Mouse (Mus musculus) embryonic facial prominence, embryonic 14.5 days (tissue): Measurements from ENCODE around the gene Iqgap1. TPM values are rescaled to one million over a fixed set of nuclear protein-coding genes. Genes with fewer than 3 reads are reported as not detected.

Source experiments
- ATAC-seq: fragments of 200-750 bp; cut with Nextera tagmentation; 2 replicates; pipeline ENCODE4 v1.8.0; 2017; ENCODE audit warnings: low read depth, moderate number of reproducible peaks, moderate TSS enrichment
- DNase-seq: peaks from one replicate; pipeline ENCODE4 v3.0.0-alpha.2; 2015; ENCODE audit warnings: low spot score
- H3K27ac ChIP-seq: fragments of 300-500 bp; sonication (generic); replicated peaks from 2 replicates; pipeline ENCODE4 v1.5.1; 2014; ENCODE audit warnings: low read depth, mild to moderate bottlenecking, low read length, moderate library complexity
- H3K27me3 ChIP-seq: fragments of 300-500 bp; sonication (generic); replicated peaks from 2 replicates; pipeline ENCODE4 v1.6.1; 2014; ENCODE audit warnings: low read length; ENCODE audit not compliant: control insufficient read depth, insufficient read depth
- H3K36me3 ChIP-seq: fragments of 300-500 bp; sonication (generic); 2 replicates; pipeline ENCODE4 v1.6.1; 2014; ENCODE audit warnings: low read length, mixed read lengths; ENCODE audit not compliant: control insufficient read depth, insufficient read depth
- H3K4me1 ChIP-seq: fragments of 300-500 bp; sonication (generic); 2 replicates; pipeline ENCODE4 v1.6.1; 2014; ENCODE audit warnings: antibody characterized with exemption, low read length; ENCODE audit not compliant: control insufficient read depth, insufficient read depth
- H3K4me2 ChIP-seq: fragments of 300-500 bp; sonication (generic); 2 replicates; pipeline ENCODE4 v1.6.1; 2014; ENCODE audit warnings: low read depth, mild to moderate bottlenecking, low read length, moderate library complexity, mixed read lengths
- H3K4me3 ChIP-seq: fragments of 300-500 bp; sonication (generic); 2 replicates; pipeline ENCODE4 v1.5.1; 2014; ENCODE audit warnings: low read depth, mild to moderate bottlenecking, low read length
- H3K9ac ChIP-seq: fragments of 300-500 bp; sonication (generic); 2 replicates; pipeline ENCODE4 v1.6.1; 2014; ENCODE audit warnings: low read depth, mild to moderate bottlenecking, low read length, moderate library complexity, mixed read lengths
- H3K9me3 ChIP-seq: fragments of 300-500 bp; sonication (generic); 2 replicates; pipeline ENCODE4 v1.6.1; 2016; ENCODE audit warnings: low read length; ENCODE audit not compliant: control insufficient read depth
- WGBS: fragments of 180-500 bp; shearing (Covaris S2); extraction: QIAGEN DNeasy Blood & Tissue Kit; methylation state at CpG from one replicate; pipeline ENCODE4 v1.1.7; 2014; 5-methylcytosine and 5-hydroxymethylcytosine counted together
- polyA plus RNA-seq: library from polyadenylated mRNA; unstranded; fragments of >200 nt; fragmentation: Nextera tagmentation; extraction: Ambion mirVana; gene quantifications from 2 replicates; pipeline ENCODE4 v1.2.1, GENCODE M21; 2014

Iqgap1 gene
- polyA plus RNA-seq, 1 experiment from 2014 or later = 68.6 TPM

DNA sequence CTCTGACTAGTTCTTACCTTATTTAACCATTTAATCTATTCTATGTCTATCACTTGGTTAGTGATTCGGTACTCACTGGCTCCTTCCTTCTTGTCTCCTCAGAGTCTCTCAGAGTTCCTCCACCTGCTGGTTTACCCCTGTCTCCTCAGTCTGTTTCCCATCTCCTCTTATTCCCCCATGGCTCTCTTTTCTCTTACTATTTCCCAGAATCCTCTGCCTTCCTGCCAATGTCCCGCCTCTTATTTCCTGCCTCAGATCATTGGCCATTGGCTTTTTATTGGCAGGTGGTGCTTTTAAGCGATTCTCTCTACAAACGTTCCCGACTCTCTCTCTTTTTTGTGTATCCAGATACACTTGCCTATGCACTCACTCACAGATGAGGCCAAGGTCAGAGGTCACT lies 20.9 kb upstream of the Iqgap1 start:
- 89% methylated on average over 5 of the region's 5 CpGs for WGBS
- H3K4me2 ChIP-seq = no peak overlapping the region
- H3K9me3 ChIP-seq = no peaks in the 10 kb centered on the region
- H3K36me3 ChIP-seq = no peaks in the 10 kb centered on the region
- no peak for ATAC-seq
- DNase-seq = no peak
- no peaks in the 10 kb centered on the region for H3K27me3 ChIP-seq
- no peak overlapping the region for H3K9ac ChIP-seq
- no peak overlapping the region for H3K4me3 ChIP-seq
- no peak overlapping the region for H3K27ac ChIP-seq
- H3K4me1 ChIP-seq = no peaks in the 10 kb centered on the region

DNA sequence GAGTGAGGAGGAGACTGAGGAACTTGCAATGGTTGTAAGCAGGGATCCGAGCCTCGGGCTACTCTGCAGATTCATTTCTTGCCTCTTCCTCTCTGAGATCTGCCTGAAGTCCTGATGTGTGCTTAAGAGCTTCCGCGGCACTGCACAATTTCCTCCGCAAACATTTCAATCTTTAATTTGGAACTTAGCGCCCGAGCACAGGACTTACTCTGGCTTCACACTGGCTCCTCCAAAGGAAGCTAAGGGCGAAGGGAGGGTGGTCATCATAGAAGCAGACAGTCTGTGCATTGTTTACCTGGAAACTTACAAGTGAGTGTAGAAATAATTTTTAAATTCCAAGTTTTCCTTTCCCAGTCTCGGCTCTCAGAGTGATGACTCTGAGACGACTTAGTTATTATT lies 20.5 kb upstream of the Iqgap1 start:
- H3K27me3 ChIP-seq = no peaks in the 10 kb centered on the region
- WGBS = 80% methylated on average over 10 of the region's 10 CpGs
- ATAC-seq = no peak

DNA sequence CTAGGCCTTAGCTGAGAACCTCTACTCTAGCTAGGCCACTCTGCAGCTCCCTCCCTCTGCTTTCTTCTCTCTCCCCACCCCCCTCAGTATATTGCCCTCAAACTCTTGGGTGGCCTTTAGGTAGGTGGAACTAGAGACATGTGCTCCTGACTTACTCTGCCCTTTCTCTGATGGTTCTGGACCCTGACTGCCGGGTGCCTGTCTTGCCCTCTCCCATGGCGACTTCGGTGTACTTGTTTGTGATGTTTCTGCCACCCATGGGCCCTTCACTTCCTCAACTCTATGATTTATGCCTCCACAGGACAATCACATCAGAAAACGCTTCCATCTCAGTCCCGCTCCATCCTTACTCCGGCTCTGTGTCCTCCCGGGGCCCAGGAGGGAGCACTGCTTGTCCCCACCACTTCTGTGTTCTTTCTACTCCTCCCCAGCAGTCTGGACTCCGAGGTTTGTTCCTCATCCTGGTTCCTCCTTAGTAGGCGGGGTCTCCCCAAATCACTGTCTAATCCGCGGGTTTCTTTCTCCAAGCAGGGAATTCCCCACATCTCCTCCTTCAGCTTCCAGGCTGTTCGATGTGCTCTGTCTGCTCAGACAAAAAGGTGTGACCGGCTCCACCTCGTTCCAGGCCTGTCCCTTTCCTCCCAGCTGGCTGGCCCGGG lies 20.0 kb upstream of the Iqgap1 start:
- H3K4me2 ChIP-seq = no peak overlapping the region
- H3K27ac ChIP-seq = no peak overlapping the region
- no peaks in the 10 kb centered on the region for H3K27me3 ChIP-seq
- 0 out of 2 replicates have a peak overlapping the region, but pooled peaks have one; percentile 14 for H3K9ac ChIP-seq
- H3K36me3 ChIP-seq = no peaks in the 10 kb centered on the region
- no peak for ATAC-seq
- 68% methylated on average over 15 of the region's 15 CpGs for WGBS
- DNase-seq = no peak
- no peaks in the 10 kb centered on the region for H3K4me1 ChIP-seq
- no peak overlapping the region for H3K4me3 ChIP-seq
- H3K9me3 ChIP-seq = no peaks in the 10 kb centered on the region

More for the DNA sequence above, 20.5 kb upstream of the Iqgap1 start:
- Histone ChIP-seq H3K9me3 (no peaks in the 10 kb centered on the region), H3K4me3 (no peak overlapping the region), H3K36me3 (no peaks in the 10 kb centered on the region), H3K9ac (no peak overlapping the region), H3K4me2 (no peak overlapping the region), H3K27ac (no peak overlapping the region), H3K4me1 (no peaks in the 10 kb centered on the region)
- no peak for DNase-seq

DNA sequence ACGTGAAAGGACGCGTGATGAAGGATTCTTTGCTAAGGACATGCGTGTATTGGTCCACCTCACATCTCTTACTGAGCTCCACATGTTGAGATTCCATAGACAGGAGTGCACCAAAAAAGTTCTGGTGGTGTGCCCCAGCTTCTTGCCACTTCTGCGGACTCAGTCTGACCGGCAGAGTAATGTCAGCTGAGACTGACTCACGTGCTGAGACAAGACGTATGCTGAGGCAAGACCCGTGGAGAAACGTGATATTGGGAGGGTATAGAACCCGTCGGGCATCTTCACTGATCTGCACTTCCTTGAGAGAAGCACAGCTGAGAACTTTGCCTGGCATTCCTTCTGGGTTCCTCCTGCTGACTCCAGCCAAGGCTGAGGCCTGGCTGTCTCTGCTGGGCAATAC lies 18.9 kb upstream of the Iqgap1 start:
- Histone ChIP-seq H3K4me3 (no peak overlapping the region), H3K27me3 (no peaks in the 10 kb centered on the region), H3K36me3 (no peaks in the 10 kb centered on the region), H3K9ac (no peak overlapping the region), H3K4me1 (no peaks in the 10 kb centered on the region), H3K4me2 (no peak overlapping the region), H3K9me3 (no peaks in the 10 kb centered on the region), H3K27ac (no peak overlapping the region)
- no peak for DNase-seq
- ATAC-seq = no peak
- 90% methylated on average over 12 of the region's 12 CpGs for WGBS

DNA sequence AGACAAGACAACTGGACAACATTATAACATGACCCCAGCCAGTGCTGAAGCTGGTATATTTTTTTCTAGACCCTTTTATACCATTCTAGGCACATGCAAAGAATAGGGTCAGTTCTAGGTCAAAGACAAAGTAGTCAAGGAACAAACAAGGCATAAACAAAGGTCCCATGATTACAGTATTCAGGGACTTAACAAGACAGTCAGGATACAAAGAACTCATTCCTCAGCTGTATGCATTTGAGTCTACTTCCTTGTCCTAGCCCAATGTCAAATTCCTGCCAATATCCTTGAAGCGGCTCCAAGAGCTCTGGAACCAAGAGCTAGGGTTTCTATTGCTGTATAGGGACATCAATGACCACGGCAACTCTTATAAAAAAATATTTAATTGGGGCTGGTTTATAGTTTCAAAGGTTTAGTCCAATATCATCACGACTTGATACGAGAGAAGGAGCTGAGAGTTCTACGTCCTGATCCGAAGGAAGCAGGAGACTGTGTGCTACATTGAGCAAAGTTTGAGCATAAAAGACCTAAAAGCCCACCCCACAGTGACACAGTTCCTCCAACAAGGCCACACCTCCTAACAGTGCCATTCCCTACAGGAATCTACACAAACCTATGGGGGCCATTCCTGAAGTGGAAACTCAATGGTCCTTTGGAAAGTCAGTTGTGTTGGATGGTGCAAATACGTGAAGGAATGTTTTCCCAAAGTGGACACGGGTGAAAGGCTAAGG lies 18.3 kb upstream of the Iqgap1 start:
- Histone ChIP-seq H3K9me3 (no peaks in the 10 kb centered on the region), H3K4me3 (no peak overlapping the region), H3K9ac (no peak overlapping the region), H3K4me2 (no peak overlapping the region), H3K36me3 (no peaks in the 10 kb centered on the region), H3K27ac (no peak overlapping the region), H3K4me1 (no peaks in the 10 kb centered on the region), H3K27me3 (no peaks in the 10 kb centered on the region)
- ATAC-seq (no peak), DNase-seq (no peak)
- 92% methylated on average over 8 of the region's 8 CpGs for WGBS

DNA sequence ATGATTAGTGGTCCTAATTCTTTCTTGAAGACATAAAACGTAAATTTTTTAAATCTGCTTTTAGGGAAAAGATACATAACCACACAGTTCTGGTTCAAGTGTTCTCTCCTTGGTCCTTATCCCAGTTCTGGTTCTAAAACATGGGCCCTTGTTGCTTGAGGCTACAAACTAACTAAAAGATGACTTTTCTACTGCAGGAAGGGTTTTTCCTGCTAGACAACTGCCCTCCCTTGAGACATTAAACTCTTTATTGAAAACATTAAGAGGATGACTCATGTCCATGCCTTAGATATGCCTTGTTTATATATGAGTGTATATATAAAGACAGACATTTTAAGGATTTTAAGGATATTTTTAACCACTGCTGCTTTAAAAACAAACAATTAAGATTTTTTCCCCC lies 17.4 kb upstream of the Iqgap1 start:
- WGBS = 73% methylated on average over 1 of the region's 1 CpGs
- H3K27ac ChIP-seq = no peak overlapping the region

DNA sequence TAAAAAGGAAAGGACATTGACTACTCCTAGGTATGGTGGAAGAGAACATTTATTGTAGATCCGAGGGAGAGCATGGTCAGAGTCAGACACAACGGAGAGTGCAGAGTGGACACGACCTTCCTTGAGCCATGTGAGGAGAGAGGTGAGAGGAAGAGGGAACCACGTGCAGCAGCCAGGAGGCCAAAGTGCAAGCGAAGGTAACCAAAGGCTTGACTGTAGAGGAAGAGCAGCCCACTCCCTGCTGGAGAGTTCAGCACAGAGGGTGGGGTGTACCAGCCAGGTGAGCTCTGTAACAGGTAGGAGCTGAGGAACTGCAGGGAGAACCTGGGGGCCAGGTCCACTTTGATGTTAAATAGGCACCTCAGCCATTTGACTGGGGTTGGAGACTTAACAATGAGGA lies 16.4 kb upstream of the Iqgap1 start:
- Histone ChIP-seq H3K4me3 (no peak overlapping the region), H3K9ac (no peak overlapping the region), H3K36me3 (no peaks in the 10 kb centered on the region), H3K4me1 (peaks cover 5% of the 10 kb centered on the region; the same call in 1 of the 2 replicates), H3K4me2 (no peak overlapping the region), H3K27me3 (no peaks in the 10 kb centered on the region), H3K27ac (no peak overlapping the region), H3K9me3 (no peaks in the 10 kb centered on the region)
- 69% methylated on average over 5 of the region's 5 CpGs for WGBS
- no peak for ATAC-seq
- DNase-seq = no peak

More for the DNA sequence above, 17.4 kb upstream of the Iqgap1 start:
- H3K27me3 ChIP-seq = no peaks in the 10 kb centered on the region
- DNase-seq (no peak), ATAC-seq (no peak)
- no peak overlapping the region for H3K4me2 ChIP-seq
- no peak overlapping the region for H3K4me3 ChIP-seq
- H3K9ac ChIP-seq = no peak overlapping the region
- peaks cover 3% of the 10 kb centered on the region; the same call in 1 of the 2 replicates for H3K4me1 ChIP-seq
- no peaks in the 10 kb centered on the region for H3K9me3 ChIP-seq
- H3K36me3 ChIP-seq = no peaks in the 10 kb centered on the region

DNA sequence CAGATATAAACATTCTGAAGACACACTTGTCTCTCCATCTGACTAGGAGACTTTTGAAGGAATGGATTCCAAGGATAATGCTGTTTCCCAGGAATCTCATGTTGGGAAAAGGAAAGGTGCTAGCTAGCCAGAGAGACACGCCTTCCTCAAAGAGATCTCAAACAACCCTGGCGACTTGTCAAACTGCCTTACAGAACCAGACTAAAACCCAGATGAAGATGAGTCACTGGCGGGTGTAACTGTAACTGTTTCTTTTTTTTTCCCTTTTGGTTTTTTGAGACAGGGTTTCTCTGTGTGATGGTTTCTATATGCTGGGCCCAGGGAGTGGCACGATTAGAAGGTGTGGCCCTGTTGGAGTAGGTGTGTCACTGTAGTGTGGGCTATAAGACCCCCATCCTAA lies 15.2 kb upstream of the Iqgap1 start:
- no peak overlapping the region for H3K4me2 ChIP-seq
- no peak overlapping the region for H3K27ac ChIP-seq
- no peak overlapping the region for H3K4me3 ChIP-seq
- H3K4me1 ChIP-seq = peaks cover 6% of the 10 kb centered on the region; the same call in 1 of the 2 replicates
- DNase-seq (no peak), ATAC-seq (no peak)
- no peak overlapping the region for H3K9ac ChIP-seq
- no peaks in the 10 kb centered on the region for H3K36me3 ChIP-seq
- H3K27me3 ChIP-seq = no peaks in the 10 kb centered on the region
- H3K9me3 ChIP-seq = no peaks in the 10 kb centered on the region
- 72% methylated on average over 4 of the region's 4 CpGs for WGBS

DNA sequence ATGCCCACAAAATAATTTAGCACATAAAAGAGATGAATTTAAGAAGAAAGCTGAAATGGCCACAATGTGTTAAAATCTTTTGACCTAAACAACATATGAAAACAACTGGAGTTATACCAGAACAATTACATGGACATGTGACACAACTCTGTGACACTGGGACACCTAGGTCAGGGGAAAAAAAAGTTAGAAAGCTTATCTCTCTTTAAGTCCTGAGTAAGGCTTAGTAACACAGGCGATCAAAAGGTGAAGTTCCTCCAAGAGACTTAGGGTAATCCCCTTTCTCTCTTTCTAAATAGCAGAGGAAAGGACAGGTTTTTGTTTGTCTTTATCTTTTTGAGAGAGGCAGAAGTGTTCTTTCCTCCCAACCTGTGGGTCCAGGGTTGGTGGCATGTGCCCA lies 14.5 kb upstream of the Iqgap1 start:
- Histone ChIP-seq H3K4me3 (no peak overlapping the region), H3K9ac (no peak overlapping the region), H3K36me3 (no peaks in the 10 kb centered on the region), H3K27me3 (no peaks in the 10 kb centered on the region), H3K9me3 (no peaks in the 10 kb centered on the region), H3K4me2 (no peak overlapping the region), H3K4me1 (peaks cover 8% of the 10 kb centered on the region; the same call in 1 of the 2 replicates), H3K27ac (no peak overlapping the region)
- no peak for ATAC-seq
- 53% methylated on average over 1 of the region's 1 CpGs for WGBS
- DNase-seq = no peak
